Mouse (Mus musculus) midbrain, embryonic 13.5 days (tissue): Measurements from ENCODE around the gene Neurl4. TPM values are rescaled to one million over a fixed set of nuclear protein-coding genes. Genes with fewer than 3 reads are reported as not detected.
A peak's percentile ranks its signal among the peaks of the same experiment; 100 is the strongest.

ENCODE experiments used
- ATAC-seq: fragments of 200-750 bp; cut with Nextera tagmentation; 2 replicates; pipeline ENCODE4 v1.8.0; 2017; ENCODE audit warnings: mild to moderate bottlenecking, moderate TSS enrichment, moderate library complexity
- H3K27ac ChIP-seq: fragments of 300-500 bp; sonication (generic); 2 replicates; pipeline ENCODE4 v1.5.1; 2015; ENCODE audit warnings: inconsistent platforms, mild to moderate bottlenecking, moderate library complexity
- H3K27me3 ChIP-seq: fragments of 300-500 bp; sonication (generic); 2 replicates; pipeline ENCODE4 v1.6.1; 2015; ENCODE audit warnings: mild to moderate bottlenecking, inconsistent platforms
- H3K36me3 ChIP-seq: fragments of 300-500 bp; sonication (generic); 2 replicates; pipeline ENCODE4 v1.6.1; 2015; ENCODE audit warnings: mild to moderate bottlenecking, inconsistent platforms
- H3K4me1 ChIP-seq: fragments of 300-500 bp; sonication (generic); replicated peaks from 2 replicates; pipeline ENCODE4 v1.6.1; 2015; ENCODE audit warnings: inconsistent platforms
- H3K4me2 ChIP-seq: fragments of 300-500 bp; sonication (generic); replicated peaks from 2 replicates; pipeline ENCODE4 v1.6.1; 2015; ENCODE audit warnings: moderate library complexity, mild to moderate bottlenecking, inconsistent platforms
- H3K4me3 ChIP-seq: fragments of 300-500 bp; sonication (generic); replicated peaks from 2 replicates; pipeline ENCODE4 v1.5.1; 2015; ENCODE audit warnings: mild to moderate bottlenecking, inconsistent platforms
- H3K9ac ChIP-seq: fragments of 300-500 bp; sonication (generic); replicated peaks from 2 replicates; pipeline ENCODE4 v1.6.1; 2015; ENCODE audit warnings: mild to moderate bottlenecking, inconsistent platforms
- H3K9me3 ChIP-seq: fragments of 300-500 bp; sonication (generic); 2 replicates; pipeline ENCODE4 v1.6.1; 2016; ENCODE audit warnings: mild to moderate bottlenecking, inconsistent platforms
- WGBS: fragments of 180-500 bp; shearing (Covaris S2); methylation state at CpG from one replicate; pipeline ENCODE4 v1.1.7; 2015; 5-methylcytosine and 5-hydroxymethylcytosine counted together
- polyA plus RNA-seq: library from polyadenylated mRNA; unstranded; fragments of >200 nt; fragmentation: Nextera tagmentation; extraction: Ambion mirVana; gene quantifications from 2 replicates; pipeline ENCODE4 v1.2.1, GENCODE M21; 2015

Neurl4 gene
- polyA plus RNA-seq, 1 experiment from 2014 or later: 19.8 TPM

DNA sequence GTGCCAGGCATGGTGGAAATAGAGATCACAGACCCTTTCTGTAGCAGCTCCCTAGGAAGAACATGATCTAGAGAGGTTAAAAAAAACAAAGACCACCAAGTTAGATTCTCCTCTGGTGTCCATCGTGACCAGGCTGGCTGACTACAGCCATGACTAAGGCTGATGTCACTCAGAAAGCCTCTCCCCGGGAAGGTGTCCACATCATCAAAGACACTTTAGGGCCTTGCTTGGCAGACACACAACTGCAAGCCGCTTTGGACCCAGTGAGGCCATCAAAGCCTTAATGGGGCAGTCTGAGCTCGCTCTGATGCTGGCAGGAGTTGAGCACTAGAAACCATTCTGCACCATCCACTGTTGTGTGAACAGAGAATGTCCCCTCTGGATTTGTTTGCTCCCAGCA lies 28.4 kb upstream of the Neurl4 start:
- no peaks in the 10 kb centered on the region for H3K36me3 ChIP-seq
- H3K4me2 ChIP-seq: no peak overlapping the region
- H3K9me3 ChIP-seq: no peaks in the 10 kb centered on the region
- H3K9ac ChIP-seq: no peak overlapping the region
- no peak overlapping the region for H3K27ac ChIP-seq
- no peaks in the 10 kb centered on the region for H3K27me3 ChIP-seq
- peaks cover 6% of the 10 kb centered on the region; the same call in 1 of the 2 replicates for H3K4me1 ChIP-seq
- H3K4me3 ChIP-seq: no peak overlapping the region
- WGBS: 85% methylated on average over 4 of the region's 4 CpGs
- ATAC-seq: no peak

DNA sequence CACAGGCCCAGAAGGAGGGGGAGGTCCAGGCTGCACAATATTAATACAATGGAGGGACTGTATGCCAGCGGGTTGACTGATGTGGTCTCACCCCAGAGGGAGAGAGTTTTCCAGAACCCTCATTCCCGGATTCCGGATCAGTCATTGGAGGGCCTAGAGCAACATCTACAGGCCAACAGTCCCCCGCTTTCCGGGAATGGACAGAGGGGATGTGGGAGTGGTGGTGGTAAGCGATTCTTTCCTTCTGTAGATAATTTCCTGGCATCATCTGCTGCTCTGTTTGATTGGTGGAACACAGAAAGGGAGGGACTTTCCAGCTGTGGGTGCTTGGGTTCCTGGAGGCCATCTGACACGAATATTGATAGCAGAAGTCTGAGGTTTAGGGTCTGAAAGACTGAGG lies 24.7 kb upstream of the Neurl4 start:
- H3K4me3 ChIP-seq: no peak overlapping the region
- H3K27ac ChIP-seq: no peak overlapping the region
- no peaks in the 10 kb centered on the region for H3K9me3 ChIP-seq
- no peak overlapping the region for H3K4me2 ChIP-seq
- no peak overlapping the region for H3K9ac ChIP-seq
- peaks cover 29% of the 10 kb centered on the region for H3K4me1 ChIP-seq
- peaks cover 11% of the 10 kb centered on the region for H3K27me3 ChIP-seq
- H3K36me3 ChIP-seq: no peaks in the 10 kb centered on the region
- WGBS: 79% methylated on average over 7 of the region's 7 CpGs
- ATAC-seq: no peak

DNA sequence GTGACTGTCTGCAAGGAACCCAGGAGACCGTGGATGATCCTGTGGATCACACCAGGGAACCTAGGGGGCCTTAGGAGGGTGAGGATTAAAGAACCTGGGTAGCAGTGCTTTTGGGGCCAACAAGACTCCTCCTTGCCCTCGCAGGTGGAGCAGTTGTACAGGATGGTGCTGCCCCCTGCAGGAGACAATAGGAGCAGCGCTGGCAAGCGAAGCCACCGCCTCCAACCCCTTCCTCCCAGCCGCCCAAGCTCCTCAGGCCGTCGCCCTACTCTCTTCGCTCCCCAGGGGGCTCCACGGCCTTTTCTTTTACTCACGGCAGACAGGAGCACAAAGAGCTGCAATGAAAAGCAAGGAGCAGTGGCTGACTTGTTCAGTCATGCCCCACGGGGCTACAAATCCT lies 24.0 kb upstream of the Neurl4 start:
- H3K9ac ChIP-seq: 0 out of 2 replicates have a peak overlapping the region, but pooled peaks have one; percentile 10
- peak; percentile 44 for ATAC-seq
- no peaks in the 10 kb centered on the region for H3K9me3 ChIP-seq
- H3K4me3 ChIP-seq: peak overlapping the region; percentile 17
- WGBS: 1% methylated on average over 12 of the region's 12 CpGs
- H3K27me3 ChIP-seq: peaks cover 17% of the 10 kb centered on the region
- H3K4me1 ChIP-seq: peaks cover 34% of the 10 kb centered on the region
- H3K36me3 ChIP-seq: no peaks in the 10 kb centered on the region
- peak overlapping the region; percentile 14; the same call in 1 of the 2 replicates for H3K27ac ChIP-seq
- peak overlapping the region; percentile 37 for H3K4me2 ChIP-seq

DNA sequence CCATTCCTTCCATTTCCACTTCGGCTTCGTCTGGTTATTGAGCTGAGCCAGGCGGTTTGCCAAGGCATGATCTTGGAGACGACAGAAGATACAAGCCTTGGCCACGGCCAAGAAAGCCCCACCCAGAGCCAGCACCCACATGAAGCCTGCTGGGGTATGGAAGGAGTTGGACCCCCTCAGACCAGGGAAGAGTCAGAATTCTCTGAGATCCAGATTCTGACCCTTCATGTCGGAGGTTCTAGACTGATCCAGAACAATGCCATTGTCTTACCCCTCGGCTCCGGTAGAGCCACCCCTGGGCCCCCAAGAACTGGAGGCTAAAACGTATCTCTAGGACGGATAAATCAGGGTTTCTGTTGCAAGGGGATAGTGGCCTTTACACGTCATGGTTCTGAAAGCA lies 23.0 kb upstream of the Neurl4 start, which contains the start of gene Tmem95:
Gene Tmem95 (minus strand): TSS at position 141 of the 400 bp plus-strand sequence.
- ATAC-seq: no peak
- H3K27ac ChIP-seq: peak within 1 kb of the TSS; percentile 14; the same call in 1 of the 2 replicates
- peaks cover 34% of the 10 kb centered on the region for H3K4me1 ChIP-seq
- H3K36me3 ChIP-seq: no peaks in the 10 kb centered on the region
- WGBS: 90% methylated on average over 11 of the region's 11 CpGs
- H3K9me3 ChIP-seq: no peaks in the 10 kb centered on the region
- H3K4me3 ChIP-seq: peak within 1 kb of the TSS; percentile 17
- H3K4me2 ChIP-seq: peak within 1 kb of the TSS; percentile 37
- peaks cover 25% of the 10 kb centered on the region for H3K27me3 ChIP-seq
- H3K9ac ChIP-seq: peak within 1 kb of the TSS; percentile 10; the same call in 1 of the 2 replicates

DNA sequence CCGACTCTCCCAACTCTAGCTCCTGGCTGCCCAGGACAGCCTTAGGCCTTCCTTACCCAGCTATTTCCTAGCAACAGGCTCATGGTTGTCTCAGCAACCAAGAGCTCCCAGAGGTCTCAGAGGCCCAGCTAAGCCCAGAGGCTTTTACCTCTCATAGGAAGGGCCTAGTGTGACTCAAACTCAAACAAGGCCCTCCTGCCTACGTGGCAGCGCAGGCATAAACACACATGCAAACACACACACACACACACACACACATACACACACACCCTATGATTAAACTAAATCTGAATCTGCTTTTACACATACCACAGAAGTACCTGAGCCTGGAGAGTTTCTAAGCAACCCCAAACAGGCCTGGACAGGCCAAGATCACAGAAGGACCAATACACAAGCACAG lies 22.5 kb upstream of the Neurl4 start:
- H3K36me3 ChIP-seq: no peaks in the 10 kb centered on the region
- WGBS: 68% methylated on average over 3 of the region's 3 CpGs
- H3K4me2 ChIP-seq: 0 out of 2 replicates have a peak overlapping the region, but pooled peaks have one; percentile 2
- no peak overlapping the region; the same call in 1 of the 2 replicates for H3K9ac ChIP-seq
- H3K27ac ChIP-seq: no peak overlapping the region
- peaks cover 34% of the 10 kb centered on the region for H3K4me1 ChIP-seq
- no peak for ATAC-seq
- peaks cover 25% of the 10 kb centered on the region for H3K27me3 ChIP-seq
- H3K9me3 ChIP-seq: no peaks in the 10 kb centered on the region
- no peak overlapping the region for H3K4me3 ChIP-seq

DNA sequence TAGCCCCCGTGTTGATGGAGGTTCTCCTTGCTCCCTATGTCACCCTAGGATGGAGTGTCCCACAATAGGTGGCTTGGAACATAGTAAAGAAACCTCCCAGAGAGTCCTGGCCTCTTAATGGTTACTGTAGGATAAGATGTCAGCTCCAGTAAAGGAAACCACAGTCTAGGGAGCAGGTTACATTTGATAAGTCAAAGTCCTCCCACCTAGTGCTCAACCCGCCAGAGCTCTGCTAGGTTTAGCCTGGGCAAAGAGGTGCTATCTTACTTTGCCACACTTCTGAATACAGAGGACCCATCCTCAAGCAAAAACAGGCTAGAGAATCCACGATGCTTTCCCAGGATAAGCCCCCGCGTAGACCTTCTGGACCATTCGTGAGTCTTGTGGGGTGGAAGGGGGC lies 21.9 kb upstream of the Neurl4 start:
- 0 out of 2 replicates have a peak overlapping the region, but pooled peaks have one; percentile 2 for H3K4me2 ChIP-seq

DNA sequence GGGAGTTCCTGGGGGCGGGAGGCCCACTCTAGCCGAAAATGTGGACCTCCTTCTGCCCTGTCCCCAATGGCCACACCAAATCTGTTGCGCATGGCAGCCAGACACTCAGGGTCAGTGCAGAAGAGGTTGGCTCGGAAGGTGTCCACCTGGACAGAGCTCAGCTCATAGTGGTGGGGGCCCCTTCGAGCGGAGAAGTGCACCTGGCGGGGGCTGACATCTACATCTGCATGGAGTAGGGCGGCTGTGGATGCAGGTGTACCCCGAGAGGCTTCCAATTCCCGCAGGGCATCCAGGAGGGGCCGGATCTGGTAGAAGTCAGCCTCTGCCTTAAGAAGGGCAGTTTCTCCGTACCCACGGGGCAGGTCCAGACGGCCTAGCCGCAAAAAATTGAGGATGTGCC lies 21.2 kb upstream of the Neurl4 start:
- Histone ChIP-seq H3K9me3 (no peaks in the 10 kb centered on the region), H3K27me3 (peaks cover 25% of the 10 kb centered on the region), H3K4me1 (peaks cover 34% of the 10 kb centered on the region), H3K9ac (no peak overlapping the region), H3K4me3 (0 out of 2 replicates have a peak overlapping the region, but pooled peaks have one; percentile 3), H3K36me3 (no peaks in the 10 kb centered on the region), H3K27ac (no peak overlapping the region), H3K4me2 (peak overlapping the region; percentile 65; the same call in 1 of the 2 replicates)
- ATAC-seq: no peak
- 59% methylated on average over 15 of the region's 15 CpGs for WGBS

More for the DNA sequence above, 21.9 kb upstream of the Neurl4 start:
- Histone ChIP-seq H3K27me3 (peaks cover 25% of the 10 kb centered on the region), H3K27ac (no peak overlapping the region), H3K4me3 (no peak overlapping the region), H3K36me3 (no peaks in the 10 kb centered on the region), H3K9me3 (no peaks in the 10 kb centered on the region), H3K4me1 (peaks cover 34% of the 10 kb centered on the region), H3K9ac (no peak overlapping the region)
- no peak for ATAC-seq
- 91% methylated on average over 6 of the region's 6 CpGs for WGBS

DNA sequence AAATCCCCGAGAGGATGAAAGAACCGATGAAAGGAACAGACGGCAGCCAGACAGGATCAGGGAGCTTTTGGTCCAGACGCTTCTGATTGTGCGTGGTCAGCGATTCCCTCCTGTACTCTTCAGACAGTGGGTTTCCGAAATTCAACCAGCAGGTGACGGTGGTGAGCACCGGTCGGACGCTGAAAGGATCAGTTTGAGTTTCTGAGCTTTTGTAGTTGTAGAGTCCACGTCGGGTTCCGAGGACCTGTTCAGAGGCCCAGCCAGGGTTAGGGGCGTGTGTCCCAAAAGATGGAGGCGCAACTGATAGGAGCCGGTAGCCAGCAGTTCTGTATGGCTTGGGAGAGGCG lies 20.4 kb upstream of the Neurl4 start:
- H3K9ac ChIP-seq: peak overlapping the region; percentile 61
- WGBS: under 1% methylated on average over 18 of the region's 18 CpGs
- peak overlapping the region; percentile 44 for H3K4me3 ChIP-seq
- peaks cover 25% of the 10 kb centered on the region for H3K27me3 ChIP-seq
- no peaks in the 10 kb centered on the region for H3K9me3 ChIP-seq
- peaks cover 34% of the 10 kb centered on the region for H3K4me1 ChIP-seq
- peak overlapping the region; percentile 65 for H3K4me2 ChIP-seq
- ATAC-seq: peak; percentile 35
- no peaks in the 10 kb centered on the region for H3K36me3 ChIP-seq
- H3K27ac ChIP-seq: no peak overlapping the region

DNA sequence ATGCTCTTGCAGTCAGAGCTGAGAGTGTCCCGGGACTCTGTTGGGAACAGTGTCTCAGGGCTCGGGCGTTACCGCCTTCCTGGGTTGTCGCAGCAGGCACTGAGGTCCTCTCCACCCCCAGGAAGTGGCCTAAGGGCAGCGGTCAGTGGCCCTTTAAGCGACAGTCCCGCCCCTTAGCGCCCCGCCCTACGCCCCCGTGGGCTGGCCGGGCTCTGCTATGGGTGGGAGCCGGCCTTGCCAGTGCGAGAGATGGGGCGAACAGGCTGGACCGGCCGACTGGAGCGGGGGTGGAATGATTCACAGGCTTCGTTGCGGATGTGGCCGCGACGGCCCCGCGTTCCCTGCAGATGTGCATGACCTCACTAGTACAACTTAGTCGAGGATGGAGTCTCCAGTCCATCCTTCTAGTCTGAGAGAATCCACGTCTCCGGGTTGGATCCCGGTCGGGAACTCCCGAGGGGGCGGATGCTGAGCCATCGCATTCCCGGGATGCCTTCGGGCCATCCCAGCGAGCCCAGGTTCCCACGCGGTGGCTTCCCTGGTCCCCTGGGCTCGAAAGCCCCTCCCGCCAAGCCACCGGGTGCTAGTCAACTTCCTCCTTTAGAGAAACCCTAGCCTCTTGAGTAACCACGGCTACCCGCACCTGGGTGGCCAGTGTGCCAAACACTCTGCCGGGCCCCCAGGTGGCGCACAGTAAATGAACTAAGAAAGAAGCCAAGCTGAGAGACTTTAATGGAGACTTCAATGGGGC lies 19.8 kb upstream of the Neurl4 start, which contains the start of gene Kctd11:
Gene Kctd11 (minus strand): TSS at position 554 of the 751 bp plus-strand sequence.
- Histone ChIP-seq H3K9ac (peak within 1 kb of the TSS; percentile 61), H3K4me2 (peak within 1 kb of the TSS; percentile 65), H3K27me3 (peaks cover 25% of the 10 kb centered on the region), H3K9me3 (no peaks in the 10 kb centered on the region), H3K4me1 (peaks cover 34% of the 10 kb centered on the region), H3K4me3 (peak within 1 kb of the TSS; percentile 44), H3K27ac (no peak within 1 kb of the TSS), H3K36me3 (no peaks in the 10 kb centered on the region)
- under 1% methylated on average over 46 of the region's 46 CpGs for WGBS
- peak; percentile 80 for ATAC-seq

DNA sequence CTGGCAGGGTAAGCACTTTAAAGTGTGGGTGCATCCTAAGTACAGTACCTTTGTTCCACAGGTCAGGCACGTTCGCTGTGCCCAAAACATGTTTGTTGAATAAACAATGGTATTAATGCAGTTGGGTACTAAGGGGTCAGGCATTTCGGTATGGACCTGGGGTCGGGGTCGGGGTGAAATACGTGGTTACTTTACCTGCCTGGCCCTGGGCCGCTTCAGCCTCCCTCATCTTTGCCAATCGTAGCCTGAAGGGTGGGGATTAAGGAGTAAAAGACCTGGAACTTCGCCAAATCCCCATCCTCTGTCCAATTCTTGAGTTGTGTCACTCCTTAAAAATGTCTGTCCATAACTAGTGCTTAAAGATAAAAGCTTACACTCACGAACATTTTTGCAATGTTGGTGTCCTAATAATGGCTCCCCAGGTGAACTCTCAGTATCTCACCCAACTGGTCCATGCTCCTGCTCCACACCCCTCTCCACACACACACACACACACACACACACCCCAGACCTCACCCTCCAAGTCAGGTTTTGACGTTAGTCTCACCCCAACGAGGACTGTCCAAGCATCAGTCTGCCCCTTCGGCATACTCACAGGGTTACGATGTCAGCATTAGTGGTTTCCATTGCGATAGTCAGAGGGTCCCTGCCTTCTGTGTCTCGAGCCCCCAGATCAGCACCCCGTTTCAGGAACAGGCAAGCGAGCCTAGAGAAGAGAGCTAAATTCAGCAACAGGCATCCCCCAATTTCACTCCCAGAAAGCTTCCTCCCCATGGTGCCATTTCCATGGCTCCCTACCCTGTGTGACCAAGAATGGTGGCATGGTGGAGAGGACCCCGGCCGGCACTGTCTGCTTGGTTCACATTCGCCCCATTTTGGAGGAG lies 18.8 kb upstream of the Neurl4 start:
- H3K27ac ChIP-seq: no peak overlapping the region
- peaks cover 25% of the 10 kb centered on the region for H3K27me3 ChIP-seq
- no peaks in the 10 kb centered on the region for H3K36me3 ChIP-seq
- 60% methylated on average over 21 of the region's 21 CpGs for WGBS
- peak overlapping the region; percentile 44 for H3K4me3 ChIP-seq
- no peak for ATAC-seq
- H3K9me3 ChIP-seq: no peaks in the 10 kb centered on the region
- H3K4me2 ChIP-seq: peak overlapping the region; percentile 65
- H3K4me1 ChIP-seq: peaks cover 32% of the 10 kb centered on the region
- no peak overlapping the region for H3K9ac ChIP-seq

DNA sequence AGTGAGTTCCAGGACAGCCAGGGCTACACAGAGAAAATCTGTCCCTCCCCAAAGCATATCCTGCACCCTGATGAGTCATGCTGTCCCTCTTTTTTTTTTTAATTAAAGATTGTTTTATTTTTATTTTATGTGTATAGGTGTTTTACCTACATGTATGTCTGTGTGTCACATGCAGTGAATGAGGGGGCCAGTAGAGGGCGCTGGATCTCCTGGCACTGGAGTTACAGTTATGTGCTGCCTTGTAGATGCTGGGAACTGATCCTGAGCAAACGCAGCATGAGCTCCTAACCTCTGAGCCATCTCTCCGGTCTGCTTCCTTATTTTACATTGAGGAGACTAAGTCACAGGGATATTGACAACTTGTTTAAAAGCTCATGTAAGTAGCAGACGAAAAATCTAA lies 17.8 kb upstream of the Neurl4 start:
- Histone ChIP-seq H3K27ac (no peak overlapping the region), H3K9me3 (no peaks in the 10 kb centered on the region), H3K4me2 (no peak overlapping the region), H3K9ac (no peak overlapping the region), H3K36me3 (no peaks in the 10 kb centered on the region), H3K4me3 (no peak overlapping the region), H3K4me1 (peaks cover 22% of the 10 kb centered on the region), H3K27me3 (peaks cover 25% of the 10 kb centered on the region)
- ATAC-seq: no peak
- WGBS: 64% methylated on average over 4 of the region's 4 CpGs
